Mouse (Mus musculus) spleen, adult 18-20 months (tissue): ENCODE data around the gene Stk16.
"Not testable (repeated sequence)": the region's sequence is repeated elsewhere in the genome, so short reads cannot be mapped to it uniquely, and the experiment has no call there.

Experiments
- DNase-seq, 2 experiments: peaks; one replicate each; pipeline ENCODE4 v3.0.0; 2022; ENCODE audit warnings: mixed read lengths in 2 of 2

Stk16 gene

GRCm38 (mm10) chr1:75213096-75213495 is 2.5 kb downstream of the Stk16 start:
- no peak for DNase-seq

GRCm38 (mm10) chr1:75214442-75214841 is 3.8 kb downstream of the Stk16 start:
- no peak for DNase-seq

GRCm38 (mm10) chr1:75214886-75215285 is 4.2 kb downstream of the Stk16 start:
- DNase-seq, result no peak

GRCm38 (mm10) chr1:75215785-75216184 is 5.1 kb downstream of the Stk16 start:
- no peak for DNase-seq

- no peak for DNase-seq
These were observed 6.4 kb downstream of the Stk16 start for GRCm38 (mm10) chr1:75216797-75217585.

- DNase-seq, result no peak
These were observed 7.2 kb downstream of the Stk16 start for GRCm38 (mm10) chr1:75217893-75218226.

- peak; percentile 56 to 72 for DNase-seq
These were observed 7.8 kb downstream of the Stk16 start for GRCm38 (mm10) chr1:75218227-75219001.

GRCm38 (mm10) chr1:75219078-75219477 is 8.4 kb downstream of the Stk16 start:
- peak; percentile 93 to 98 for DNase-seq

- no peak for DNase-seq
These were observed 8.9 kb downstream of the Stk16 start, which contains the start of gene Tuba4a for GRCm38 (mm10) chr1:75219531-75219930. TSS of gene Tuba4a (minus strand) at chr1:75219865.

- DNase-seq, result no peak
These were observed 10.9 kb downstream of the Stk16 start for GRCm38 (mm10) chr1:75221538-75221937.

- DNase-seq, result no peak
These were observed 12.3 kb downstream of the Stk16 start for GRCm38 (mm10) chr1:75222926-75223325.

- no peak for DNase-seq
These were observed 12.9 kb downstream of the Stk16 start for GRCm38 (mm10) chr1:75223532-75223931.

GRCm38 (mm10) chr1:75225473-75225872 is 14.8 kb downstream of the Stk16 start:
- DNase-seq, result no peak

GRCm38 (mm10) chr1:75226138-75226537 is 15.5 kb downstream of the Stk16 start:
- no peak for DNase-seq

- no peak for DNase-seq
These were observed 17.0 kb downstream of the Stk16 start for GRCm38 (mm10) chr1:75227653-75228052.

GRCm38 (mm10) chr1:75229158-75229557 is 18.5 kb downstream of the Stk16 start:
- DNase-seq, result no peak

- no peak for DNase-seq
These were observed 19.8 kb downstream of the Stk16 start for GRCm38 (mm10) chr1:75230335-75230994.

GRCm38 (mm10) chr1:75231224-75231623 is 20.6 kb downstream of the Stk16 start:
- DNase-seq, result no peak

- no peak for DNase-seq
These were observed 21.1 kb downstream of the Stk16 start, which contains the start of gene A630095N17Rik for GRCm38 (mm10) chr1:75231664-75232152. TSS of gene A630095N17Rik (minus strand) at chr1:75232102.

GRCm38 (mm10) chr1:75232489-75232888 is 21.9 kb downstream of the Stk16 start:
- not testable (repeated sequence) for DNase-seq

GRCm38 (mm10) chr1:75234606-75235005 is 24.0 kb downstream of the Stk16 start:
- peak; percentile 63 to 66 for DNase-seq

- peak; percentile 80 to 85 for DNase-seq
These were observed 25.7 kb downstream of the Stk16 start, which contains the start of gene Dnajb2 for GRCm38 (mm10) chr1:75236117-75237050. TSS of gene Dnajb2 (plus strand) at chr1:75236406.
